9 mouse cellular contexts compared by ENCODE assay signal in the genomic region with DNA sequence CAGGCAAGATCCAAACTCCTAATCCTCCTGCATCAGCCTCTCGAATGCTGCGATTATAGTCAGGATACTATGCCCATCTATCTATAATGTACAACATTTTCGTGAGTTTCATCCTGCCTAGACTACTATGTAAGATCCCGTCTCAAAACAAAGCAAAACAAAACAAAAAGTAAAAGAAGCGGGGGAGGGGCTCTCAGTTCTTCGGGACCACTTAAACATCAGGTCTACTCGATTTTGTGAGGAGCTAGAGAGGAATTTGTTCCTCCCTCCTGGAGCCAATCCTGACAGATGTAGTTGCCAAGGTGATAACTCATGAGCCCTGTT. TPM values are rescaled to one million over a fixed set of nuclear protein-coding genes. Genes with fewer than 3 reads are reported as not detected.
A peak's percentile ranks its signal among the peaks of the same experiment; 100 is the strongest.
DNase-seq lines count a peak whose midpoint lies in the region; ATAC-seq and TF ChIP-seq lines count a peak whose summit lies in the region.
"Had no signal": no experiment of that assay in that cellular context is flagged by ENCODE, and none has a peak within 500 bp of the region (broad histone marks: within the 10 kb centered on the region; RNA-seq: fewer than 3 reads in every experiment).

No protein-coding gene starts in this region.

- H3K27me3 ChIP-seq in testis, adult 2 months (ENCODE audit: control insufficient read depth, insufficient read depth, low read length), result no peaks in the 10 kb centered on the region
- no peaks in the 10 kb centered on the region for H3K27me3 ChIP-seq in liver, embryonic 12.5 days (replicated peaks)

- no peaks in the 10 kb centered on the region for H3K36me3 ChIP-seq in testis, adult 2 months (ENCODE audit: control insufficient read depth, insufficient read depth, low read length)
- no peaks in the 10 kb centered on the region for H3K36me3 ChIP-seq in liver, embryonic 12.5 days

- peak; percentile 45 for DNase-seq in embryo, embryonic 9.5 days (ENCODE audit: extremely low spot score)
- no peak for DNase-seq in embryo, embryonic 11 days
- no peak for DNase-seq in testis, postnatal 14 days (ENCODE audit: low spot score)
- no peak for DNase-seq in thymus, adult 18-20 months
- no peak for DNase-seq in spleen, adult 18-20 months

- peak overlapping the region; percentile 47 for H3K4me3 ChIP-seq in testis, adult 2 months (ENCODE audit: control insufficient read depth, low read depth, low read length)
- H3K4me3 ChIP-seq in liver, embryonic 12.5 days, result peak overlapping the region; percentile 8; the same call in 1 of the 2 replicates

- H3K9ac ChIP-seq in liver, embryonic 12.5 days, result no peak overlapping the region

- H3K27ac ChIP-seq in testis, adult 2 months (ENCODE audit: control insufficient read depth, insufficient read depth, low read depth, low read length), result no peak overlapping the region
- no peak overlapping the region for H3K27ac ChIP-seq in liver, embryonic 12.5 days

- TF ChIP-seq CTCF in testis, adult 2 months (IDR thresholded peaks at IDR 0.05; ENCODE audit: control insufficient read depth, insufficient read depth, insufficient replicate concordance, low read depth, low read length), result no peak

- WGBS in liver, embryonic 12.5 days (ENCODE audit: insufficient replicate concordance), result 44% methylated on average over 7 of the region's 7 CpGs

- H3K4me2 ChIP-seq in liver, embryonic 12.5 days, result peak overlapping the region; percentile 42

- no peaks in the 10 kb centered on the region for H3K4me1 ChIP-seq in testis, adult 2 months (ENCODE audit: control insufficient read depth, insufficient read depth, low read length)
- peaks cover 8% of the 10 kb centered on the region; the same call in 1 of the 2 replicates for H3K4me1 ChIP-seq in liver, embryonic 12.5 days

- no peak for ATAC-seq in liver, embryonic 12.5 days
- ATAC-seq in megakaryocyte progenitor cell, adult 5-6 weeks (replicated peaks; ENCODE audit: poor library complexity), result no peak; the same call in 1 of the 2 replicates

- no peak for TF ChIP-seq POLR2A in testis, adult 2 months (IDR thresholded peaks at IDR 0.05; ENCODE audit: control insufficient read depth, low read depth, low read length)

- H3K9me3 ChIP-seq in liver, embryonic 12.5 days (replicated peaks), result no peaks in the 10 kb centered on the region

RNA-seq across cellular contexts. Expression of a gene that starts 19.9 kb away (rescaled TPM):
- polyA plus RNA-seq in testis, adult 2 months (2012; rRNA removed), result 3.8 and 4.2 TPM in 2 replicates
- 12.3 and 12.9 TPM in 2 replicates for polyA plus RNA-seq in liver, embryonic 12.5 days (2016; fragmentation: Nextera tagmentation; extraction: Ambion mirVana)
- 28.3 and 32.2 TPM in 2 replicates for total RNA-seq in megakaryocyte progenitor cell, adult 5-6 weeks (2015)
- total RNA-seq in megakaryocyte progenitor cell, adult 5-6 weeks (2017), result 43.3 and 47.9 TPM in 2 replicates

RNA-seq across cellular contexts. Expression of a gene that starts 34.2 kb away (rescaled TPM):
- polyA plus RNA-seq in testis, adult 2 months (2012; rRNA removed), result 1,806 and 1,967 TPM in 2 replicates
- 0.23 TPM in 1 of 2 replicates, not detected in the other for polyA plus RNA-seq in liver, embryonic 12.5 days (2016; fragmentation: Nextera tagmentation; extraction: Ambion mirVana)
- total RNA-seq in megakaryocyte progenitor cell, adult 5-6 weeks (2015), result 0.76 TPM in 1 of 2 replicates, not detected in the other
- total RNA-seq in megakaryocyte progenitor cell, adult 5-6 weeks (2017), result 0.79 TPM in 1 of 2 replicates, not detected in the other
- polyA plus RNA-seq: cortical plate, adult 2 months had no signal

Comparison
In these comparisons a context has a peak if more than half of its experiments do, and no peak if none do; other contexts are left out.
1. RNA of a gene that starts 34.2 kb away (polyA plus RNA-seq): 1,806 to 1,967 TPM in testis, adult 2 months; 0.23 TPM in liver, embryonic 12.5 days; every median in the first group is over 1,000 times any median in the second.